Mouse (Mus musculus) lung, postnatal 0 days (tissue): Measurements from ENCODE around the gene 1700066M21Rik.

Experiments
- CTCF ChIP-seq: IDR thresholded peaks from 2 replicates; pipeline ENCODE4 v1.5.1; 2016; ENCODE audit warnings: antibody characterized with exemption, mild to moderate bottlenecking
- EP300 ChIP-seq: IDR thresholded peaks from 2 replicates; pipeline ENCODE4 v1.6.1; 2016; ENCODE audit warnings: antibody characterized with exemption, mild to moderate bottlenecking, control low read depth

DNA sequence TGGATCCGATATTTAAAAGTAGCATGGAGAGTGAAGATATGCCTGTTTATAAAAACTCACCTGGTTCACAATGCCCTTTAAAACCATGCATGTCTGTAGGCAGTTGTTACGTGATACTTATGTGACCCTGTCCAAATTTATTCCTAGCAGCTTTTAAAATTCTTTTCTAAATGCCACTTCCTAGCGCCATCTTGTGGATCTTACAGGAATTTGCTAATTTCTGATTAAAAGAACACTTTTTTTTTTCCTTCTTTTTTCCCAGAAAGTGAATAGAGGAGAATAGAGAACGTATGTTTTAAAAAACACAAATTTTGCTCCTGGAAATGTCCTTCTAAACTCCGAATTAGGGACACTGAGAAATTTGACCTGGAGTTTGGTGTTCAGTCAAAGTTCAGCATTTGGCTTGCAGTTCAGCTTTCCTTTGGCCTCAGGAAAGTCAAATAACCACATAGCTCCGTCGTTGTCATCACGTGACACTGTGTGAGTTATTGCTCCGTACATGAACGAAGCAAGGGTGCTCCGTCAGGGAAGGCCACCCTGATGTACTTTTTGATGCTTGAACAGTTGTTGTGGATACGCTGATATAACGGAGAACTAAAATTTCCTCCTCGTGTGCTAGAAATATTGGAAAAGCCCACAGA is 38.1 kb upstream of the 1700066M21Rik start:
- TF ChIP-seq CTCF, result peak; percentile 56
- TF ChIP-seq EP300, result no peak
